Mouse (Mus musculus) heart, postnatal 10 days (tissue): ENCODE data around the gene Sdsl. TPM values are rescaled to one million over a fixed set of nuclear protein-coding genes. Genes with fewer than 3 reads are reported as not detected.
A peak's percentile ranks its signal among the peaks of the same experiment; 100 is the strongest.

ENCODE experiments used
- DNase-seq, 2 experiments: peaks; one replicate each; pipeline ENCODE4 v3.0.0; 2021
- intact Hi-C: fragments of 180-260 bp; cut with DNase I; formaldehyde crosslinking; loops from one replicate; pipeline ENCODE4 v1.15.1; 2025
- total RNA-seq, 2 experiments: library from RNA; stranded (reverse); gene quantifications; 2 replicates each; pipeline ENCODE4 v1.2.3; 2021

Sdsl gene
- total RNA-seq, 2 experiments from 2014 or later: 9.1 to 11.2 TPM

- no peak for DNase-seq
- intact Hi-C loops: no loop called here
Observed at GRCm38 (mm10) chr5:120432486-120433015, 40.1 kb downstream of the Sdsl start.

GRCm38 (mm10) chr5:120431649-120432485 lies 40.7 kb downstream of the Sdsl start, which contains the start of gene Lhx5:
Lhx5 (plus strand) TSS chr5:120431699.
- no peak for DNase-seq
- intact Hi-C loops: no loop called here

GRCm38 (mm10) chr5:120431001-120431583 lies 41.5 kb downstream of the Sdsl start:
- intact Hi-C loops: no loop called here
- no peak for DNase-seq

- intact Hi-C loops: no loop called here
- no peak for DNase-seq
Observed at GRCm38 (mm10) chr5:120429692-120430091, 42.9 kb downstream of the Sdsl start.

GRCm38 (mm10) chr5:120428990-120429389 lies 43.6 kb downstream of the Sdsl start:
- DNase-seq: no peak
- intact Hi-C loops: no loop called here

- intact Hi-C loops: no loop called here
- DNase-seq: no peak
Observed at GRCm38 (mm10) chr5:120428189-120428838, 44.3 kb downstream of the Sdsl start.

- intact Hi-C loops: no loop called here
- no peak for DNase-seq
Observed at GRCm38 (mm10) chr5:120427451-120427938, 45.1 kb downstream of the Sdsl start.

- DNase-seq: no peak
- intact Hi-C loops: no loop called here
Observed at GRCm38 (mm10) chr5:120426572-120426971, 46.0 kb downstream of the Sdsl start.

GRCm38 (mm10) chr5:120425711-120426110 lies 46.9 kb downstream of the Sdsl start:
- intact Hi-C loops: no loop called here
- DNase-seq: no peak

- intact Hi-C loops: no loop called here
Observed at GRCm38 (mm10) chr5:120424657-120425056, 48.0 kb downstream of the Sdsl start.

GRCm38 (mm10) chr5:120424039-120424438 lies 48.6 kb downstream of the Sdsl start:
- peak; percentile 85 to 88 for DNase-seq
- intact Hi-C loops: no loop called here

More at GRCm38 (mm10) chr5:120424657-120425056, 48.0 kb downstream of the Sdsl start:
- DNase-seq: no peak

GRCm38 (mm10) chr5:120420106-120420505 lies 52.5 kb downstream of the Sdsl start:
- intact Hi-C loops: no loop called here
- no peak for DNase-seq

- intact Hi-C loops: no loop called here
Observed at GRCm38 (mm10) chr5:120413436-120413835, 59.2 kb downstream of the Sdsl start.

GRCm38 (mm10) chr5:120409385-120410378 lies 62.9 kb downstream of the Sdsl start:
- intact Hi-C loops: no loop called here
- no peak for DNase-seq

More at GRCm38 (mm10) chr5:120413436-120413835, 59.2 kb downstream of the Sdsl start:
- DNase-seq: no peak

GRCm38 (mm10) chr5:120408933-120409332 lies 63.7 kb downstream of the Sdsl start:
- intact Hi-C loops: no loop called here
- DNase-seq: no peak

Other genes starting within 250 kb of the Sdsl start
- gene Lhx5, start 41.1 kb downstream of the Sdsl start, total RNA-seq: not detected
- not detected for gene Sds, start 3.7 kb upstream of the Sdsl start, total RNA-seq
- gene Plbd2, start 30.8 kb upstream of the Sdsl start, total RNA-seq: 10 to 100 TPM; 45.6 to 45.8 TPM
- 10 to 100 TPM in 1 of 2 experiments, 1 to 10 TPM in 1; 8.3 to 12.6 TPM for gene Slc8b1, start 38.4 kb upstream of the Sdsl start, total RNA-seq
- gene Tpcn1, start 115.9 kb upstream of the Sdsl start, total RNA-seq: 10 to 100 TPM; 33.0 to 38.7 TPM
- gene Iqcd, start 116.2 kb upstream of the Sdsl start, total RNA-seq: under 1 TPM in 1 of 2 experiments, not detected in 1; 0.17 TPM
- 10 to 100 TPM; 12.7 to 13.1 TPM for gene Rita1, start 139.8 kb upstream of the Sdsl start, total RNA-seq
- gene Ddx54, start 139.9 kb upstream of the Sdsl start, total RNA-seq: 10 to 100 TPM; 27.1 to 28.3 TPM
- not detected for gene Cfap73, start 161.4 kb upstream of the Sdsl start, total RNA-seq
- under 1 TPM; 0.15 to 0.31 TPM for gene Rasal1, start 176.0 kb upstream of the Sdsl start, total RNA-seq
- gene Dtx1, start 239.1 kb upstream of the Sdsl start, total RNA-seq: 1 to 10 TPM in 1 of 2 experiments, under 1 TPM in 1; 0.99 to 1.5 TPM